Mouse (Mus musculus) spleen, adult 2 months (tissue): ENCODE results near the gene Tmem156.

Experiments used
- CTCF ChIP-seq: fragments of 200-500 bp; IDR thresholded peaks from 2 replicates; pipeline ENCODE4 v1.5.1; 2011; ENCODE audit warnings: mild to moderate bottlenecking, inconsistent platforms; ENCODE audit not compliant: insufficient read depth, insufficient read length, insufficient replicate concordance; ENCODE audit errors: extremely low read depth
- POLR2A ChIP-seq: fragments of 200-500 bp; IDR thresholded peaks from 2 replicates; pipeline ENCODE4 v1.6.1; 2011; ENCODE audit warnings: low read depth, low read length, inconsistent platforms

GRCm38 (mm10) chr5:65073247-65073646 lies 18.7 kb downstream of the Tmem156 start:
- TF ChIP-seq CTCF (no peak), POLR2A (no peak)
